Mouse (Mus musculus) frontal cortex, adult (tissue): ENCODE data around the gene Olfr850.

Experiments
- ATAC-seq: cut with Nextera tagmentation; 2 replicates; pipeline ENCODE4 v1.9.2; 2017; ENCODE audit warnings: mild to moderate bottlenecking, moderate library complexity, mixed read lengths; ENCODE audit not compliant: low TSS enrichment

Gene Olfr850

GRCm38 (mm10) chr9:19478148-19478547 is at the start of gene Olfr850:
TSS of gene Olfr850 (minus strand) at chr9:19478248.
- no peak for ATAC-seq

- ATAC-seq, result no peak
These were observed 14.9 kb upstream of the Olfr850 start, which contains the start of gene Olfr851 for GRCm38 (mm10) chr9:19492995-19493394. TSS of gene Olfr851 (plus strand) at chr9:19493295.

- no peak for ATAC-seq
These were observed 38.1 kb downstream of the Olfr850 start, which contains the start of gene Olfr849 for GRCm38 (mm10) chr9:19439966-19440365. TSS of gene Olfr849 (plus strand) at chr9:19440266.
